Mouse (Mus musculus): ENCODE results near the gene Arhgap10. TPM values are rescaled to one million over a fixed set of nuclear protein-coding genes. Genes with fewer than 3 reads are reported as not detected.

Arhgap10 gene
- total and polyA plus RNA-seq, 2 experiments from 2014 or later = 23.6 to 33.3 TPM

GRCm38 (mm10) chr8:77442452-77442851 is 75.3 kb downstream of the Arhgap10 start:
- no peak overlapping the region for H3K9ac ChIP-seq (replicated peaks; ENCODE audit: low read depth, low read length)
- DNase-seq (ENCODE audit: low spot score) = no peak
- H3K36me3 ChIP-seq (replicated peaks; ENCODE audit: control insufficient read depth, insufficient read depth, low read length) = no peaks in the 10 kb centered on the region
- H3K4me1 ChIP-seq (ENCODE audit: control insufficient read depth, insufficient read depth) = peaks cover 32% of the 10 kb centered on the region
- H3K9me3 ChIP-seq (replicated peaks; ENCODE audit: control insufficient read depth, low read length) = no peaks in the 10 kb centered on the region
- 68% methylated on average over 7 of the region's 7 CpGs for WGBS
- TF ChIP-seq EP300 (IDR thresholded peaks at IDR 0.05; ENCODE audit: low read depth) (no peak), CTCF (IDR thresholded peaks at IDR 0.05; ENCODE audit: low read depth) (no peak)
- H3K27me3 ChIP-seq (ENCODE audit: control insufficient read depth, insufficient read depth, low read length) = no peaks in the 10 kb centered on the region
- H3K27ac ChIP-seq (ENCODE audit: low read depth) = 0 out of 2 replicates have a peak overlapping the region, but pooled peaks have one; percentile 16
- no peak overlapping the region for H3K4me3 ChIP-seq (ENCODE audit: low read depth, low read length)
- no peak overlapping the region for H3K4me2 ChIP-seq (ENCODE audit: low read depth, low read length)
- ATAC-seq (ENCODE audit: insufficient read depth, low read depth) = no peak

DNA sequence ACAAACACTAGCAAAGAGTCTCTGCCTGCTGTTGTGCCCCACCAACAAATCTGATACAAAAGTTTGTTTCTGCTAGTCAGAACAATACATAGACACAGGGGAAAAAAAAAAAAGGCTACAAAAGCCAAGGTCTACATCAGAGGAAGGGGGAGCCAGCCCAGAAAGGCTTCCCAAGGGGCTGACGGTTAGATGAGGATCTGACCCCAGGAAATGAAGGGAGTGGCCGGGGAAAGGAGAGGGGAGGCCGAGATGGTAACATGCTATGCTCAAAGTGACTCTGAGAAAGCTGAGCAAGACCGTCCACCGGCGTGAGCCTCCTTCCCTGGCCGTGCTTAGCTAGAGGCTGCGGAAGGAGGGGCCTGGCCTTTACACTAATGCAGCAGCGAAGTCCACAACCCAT is 76.8 kb downstream of the Arhgap10 start:
- Histone ChIP-seq H3K4me2 (ENCODE audit: low read depth, low read length) (no peak overlapping the region), H3K9me3 (replicated peaks; ENCODE audit: control insufficient read depth, low read length) (no peaks in the 10 kb centered on the region), H3K9ac (replicated peaks; ENCODE audit: low read depth, low read length) (no peak overlapping the region), H3K27ac (ENCODE audit: low read depth) (no peak overlapping the region), H3K4me3 (ENCODE audit: low read depth, low read length) (no peak overlapping the region), H3K4me1 (ENCODE audit: control insufficient read depth, insufficient read depth) (peaks cover 42% of the 10 kb centered on the region), H3K27me3 (ENCODE audit: control insufficient read depth, insufficient read depth, low read length) (no peaks in the 10 kb centered on the region), H3K36me3 (replicated peaks; ENCODE audit: control insufficient read depth, insufficient read depth, low read length) (no peaks in the 10 kb centered on the region)
- DNase-seq (ENCODE audit: low spot score) (no peak), ATAC-seq (ENCODE audit: insufficient read depth, low read depth) (no peak)
- no peak for TF ChIP-seq CTCF (IDR thresholded peaks at IDR 0.05; ENCODE audit: low read depth)
- TF ChIP-seq EP300 (IDR thresholded peaks at IDR 0.05; ENCODE audit: low read depth) = no peak
- WGBS = 81% methylated on average over 9 of the region's 9 CpGs

DNA sequence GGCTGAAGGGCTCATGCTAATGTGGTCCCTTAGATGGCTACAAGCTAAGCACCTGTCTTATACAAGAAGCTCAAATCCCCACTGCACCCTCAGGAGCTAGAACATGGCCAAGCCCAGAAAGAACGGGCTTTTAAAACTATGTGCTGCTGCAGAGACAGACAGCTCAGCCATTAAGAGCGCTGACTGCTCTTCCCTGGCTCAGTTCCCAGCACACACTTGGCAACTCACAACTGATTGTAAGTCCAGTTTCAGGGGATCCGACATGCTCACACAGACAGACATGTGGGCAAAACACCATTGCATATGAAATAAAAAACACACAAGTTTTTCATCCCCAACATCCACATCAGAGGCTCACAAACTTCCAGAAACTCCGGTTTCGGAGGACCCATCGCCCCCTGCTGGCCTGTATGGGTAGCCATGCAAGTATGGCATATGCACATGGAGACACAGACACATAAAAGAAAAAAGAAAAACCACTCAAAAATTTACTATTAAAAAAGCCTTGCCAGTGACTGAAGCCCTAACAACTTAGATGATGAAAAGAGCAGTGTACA is 77.4 kb downstream of the Arhgap10 start:
- Histone ChIP-seq H3K9me3 (replicated peaks; ENCODE audit: control insufficient read depth, low read length) (no peaks in the 10 kb centered on the region), H3K27me3 (ENCODE audit: control insufficient read depth, insufficient read depth, low read length) (no peaks in the 10 kb centered on the region), H3K36me3 (replicated peaks; ENCODE audit: control insufficient read depth, insufficient read depth, low read length) (no peaks in the 10 kb centered on the region), H3K4me2 (ENCODE audit: low read depth, low read length) (no peak overlapping the region), H3K9ac (replicated peaks; ENCODE audit: low read depth, low read length) (no peak overlapping the region), H3K4me3 (ENCODE audit: low read depth, low read length) (no peak overlapping the region), H3K27ac (ENCODE audit: low read depth) (0 out of 2 replicates have a peak overlapping the region, but pooled peaks have one; percentile 18), H3K4me1 (ENCODE audit: control insufficient read depth, insufficient read depth) (peaks cover 42% of the 10 kb centered on the region)
- DNase-seq (ENCODE audit: low spot score) = no peak
- 69% methylated on average over 6 of the region's 6 CpGs for WGBS
- no peak for ATAC-seq (ENCODE audit: insufficient read depth, low read depth)
- TF ChIP-seq CTCF (IDR thresholded peaks at IDR 0.05; ENCODE audit: low read depth) = peak; percentile 33
- TF ChIP-seq EP300 (IDR thresholded peaks at IDR 0.05; ENCODE audit: low read depth) = no peak

DNA sequence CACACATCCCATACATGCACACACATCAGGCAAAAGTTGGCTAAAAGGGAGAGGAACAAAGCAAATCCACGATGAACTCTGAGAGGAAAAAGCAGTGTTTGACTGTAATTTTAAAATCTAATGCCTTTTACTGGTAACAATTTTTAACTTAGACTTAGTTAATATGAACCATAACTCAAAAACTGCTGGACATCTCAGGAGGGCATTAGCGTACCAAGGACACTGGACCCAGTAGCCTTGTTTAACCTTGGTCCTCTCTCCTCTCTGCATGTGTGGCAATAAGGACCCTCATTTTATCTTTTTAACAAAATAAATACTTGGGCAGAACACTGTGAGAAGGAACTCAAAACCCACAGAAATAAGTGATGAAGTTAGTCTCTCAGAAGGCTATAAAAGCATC is 78.1 kb downstream of the Arhgap10 start:
- Histone ChIP-seq H3K9me3 (replicated peaks; ENCODE audit: control insufficient read depth, low read length) (no peaks in the 10 kb centered on the region), H3K27ac (ENCODE audit: low read depth) (no peak overlapping the region), H3K4me2 (ENCODE audit: low read depth, low read length) (no peak overlapping the region), H3K9ac (replicated peaks; ENCODE audit: low read depth, low read length) (no peak overlapping the region), H3K27me3 (ENCODE audit: control insufficient read depth, insufficient read depth, low read length) (no peaks in the 10 kb centered on the region), H3K4me3 (ENCODE audit: low read depth, low read length) (no peak overlapping the region), H3K36me3 (replicated peaks; ENCODE audit: control insufficient read depth, insufficient read depth, low read length) (no peaks in the 10 kb centered on the region), H3K4me1 (ENCODE audit: control insufficient read depth, insufficient read depth) (peaks cover 39% of the 10 kb centered on the region)
- TF ChIP-seq CTCF (IDR thresholded peaks at IDR 0.05; ENCODE audit: low read depth) (no peak), EP300 (IDR thresholded peaks at IDR 0.05; ENCODE audit: low read depth) (no peak)
- ATAC-seq (ENCODE audit: insufficient read depth, low read depth) (no peak), DNase-seq (ENCODE audit: low spot score) (no peak)
- WGBS = 92% methylated on average over 2 of the region's 2 CpGs

DNA sequence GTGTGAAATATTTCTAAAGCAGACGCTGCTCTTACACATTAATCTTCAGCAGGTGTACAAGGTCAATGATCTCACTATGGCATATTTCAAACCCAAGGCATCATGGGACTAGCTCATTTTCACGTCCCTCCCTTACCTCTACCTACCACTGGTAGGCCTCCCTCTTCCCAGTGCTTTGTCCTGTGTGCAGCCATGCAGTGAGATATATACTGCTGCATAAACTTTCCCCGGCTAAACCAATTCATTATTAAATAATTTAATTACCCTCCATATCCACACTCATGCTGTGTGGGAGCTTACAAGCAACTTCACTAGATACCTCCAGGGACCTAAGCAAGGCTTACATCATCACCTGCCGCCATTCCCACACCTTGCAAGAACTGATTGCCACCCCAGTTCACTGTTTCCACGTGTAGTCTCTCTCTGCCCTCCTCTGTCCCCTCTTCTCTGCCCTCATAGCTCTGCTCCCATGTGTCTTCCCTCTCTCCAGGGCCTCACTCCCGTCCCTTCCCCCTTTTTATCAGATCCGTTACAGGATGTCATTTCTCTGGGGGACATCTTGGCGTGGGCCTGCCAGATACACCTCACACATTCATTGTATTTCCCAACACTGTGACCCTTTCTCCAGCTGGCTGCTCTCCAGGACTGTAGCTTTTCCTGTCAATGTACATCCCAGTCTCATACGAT is 79.8 kb downstream of the Arhgap10 start:
- Histone ChIP-seq H3K9me3 (replicated peaks; ENCODE audit: control insufficient read depth, low read length) (no peaks in the 10 kb centered on the region), H3K36me3 (replicated peaks; ENCODE audit: control insufficient read depth, insufficient read depth, low read length) (no peaks in the 10 kb centered on the region), H3K27me3 (ENCODE audit: control insufficient read depth, insufficient read depth, low read length) (no peaks in the 10 kb centered on the region), H3K4me2 (ENCODE audit: low read depth, low read length) (0 out of 2 replicates have a peak overlapping the region, but pooled peaks have one; percentile 14), H3K9ac (replicated peaks; ENCODE audit: low read depth, low read length) (no peak overlapping the region), H3K4me1 (ENCODE audit: control insufficient read depth, insufficient read depth) (peaks cover 37% of the 10 kb centered on the region), H3K27ac (ENCODE audit: low read depth) (peak overlapping the region; percentile 52), H3K4me3 (ENCODE audit: low read depth, low read length) (no peak overlapping the region)
- TF ChIP-seq CTCF (IDR thresholded peaks at IDR 0.05; ENCODE audit: low read depth) (no peak), EP300 (IDR thresholded peaks at IDR 0.05; ENCODE audit: low read depth) (no peak)
- WGBS = 23% methylated on average over 9 of the region's 9 CpGs
- DNase-seq (ENCODE audit: low spot score) (peak; percentile 66), ATAC-seq (ENCODE audit: insufficient read depth, low read depth) (peak; percentile 64; the same call in 1 of the 2 replicates)

All from heart, postnatal 0 days (tissue).